Mouse (Mus musculus) bone marrow macrophage, adult 2 months (primary cell): ENCODE measurements around the gene Serpina1f. TPM values are rescaled to one million over a fixed set of nuclear protein-coding genes. Genes with fewer than 3 reads are reported as not detected.

Experiments
- H3K27ac ChIP-seq: 2 replicates; pipeline ENCODE4 v1.5.1; 2012; ENCODE audit warnings: low read depth, low read length; ENCODE audit not compliant: insufficient read depth
- H3K4me1 ChIP-seq: 2 replicates; pipeline ENCODE4 v1.6.1; 2012; ENCODE audit warnings: low read length; ENCODE audit not compliant: control insufficient read depth, insufficient read depth
- H3K4me3 ChIP-seq: 2 replicates; pipeline ENCODE4 v1.5.1; 2012; ENCODE audit warnings: mild to moderate bottlenecking, low read length, moderate library complexity; ENCODE audit not compliant: insufficient read depth
- CTCF ChIP-seq: IDR thresholded peaks from 2 replicates; pipeline ENCODE4 v1.5.1; 2012; ENCODE audit warnings: low read depth, mild to moderate bottlenecking, low read length, moderate library complexity
- POLR2A ChIP-seq: IDR thresholded peaks from 2 replicates; pipeline ENCODE4 v1.6.1; 2012; ENCODE audit warnings: mild to moderate bottlenecking, low read depth, low read length, borderline replicate concordance
- polyA plus RNA-seq: library from polyadenylated mRNA; stranded (reverse); fragments of >200 nt; gene quantifications from 2 replicates; pipeline ENCODE4 v1.2.4, GENCODE M21; 2012; ENCODE audit not compliant: missing spikeins, insufficient read depth, insufficient read length

Serpina1f gene
- polyA plus RNA-seq, 1 experiment = not detected

- no peaks in the 10 kb centered on the region for H3K4me1 ChIP-seq
- TF ChIP-seq POLR2A (no peak), CTCF (no peak)
- H3K27ac ChIP-seq = no peak overlapping the region
- no peak overlapping the region for H3K4me3 ChIP-seq
These were observed 50.7 kb downstream of the Serpina1f start for GRCm38 (mm10) chr12:103644601-103645000.

- no peak for TF ChIP-seq POLR2A
- TF ChIP-seq CTCF = no peak
- Histone ChIP-seq H3K4me1 (no peaks in the 10 kb centered on the region), H3K27ac (no peak overlapping the region), H3K4me3 (no peak overlapping the region)
These were observed 51.5 kb downstream of the Serpina1f start for GRCm38 (mm10) chr12:103643818-103644217.

GRCm38 (mm10) chr12:103643336-103643735, 52.0 kb downstream of the Serpina1f start:
- peak; percentile 46; the same call in 1 of the 2 replicates for TF ChIP-seq CTCF
- no peak for TF ChIP-seq POLR2A
- Histone ChIP-seq H3K27ac (no peak overlapping the region), H3K4me1 (no peaks in the 10 kb centered on the region), H3K4me3 (no peak overlapping the region)

Other genes with a start within 250 kb of the Serpina1f start
- gene Ifi27l2b, start 238.3 kb downstream of the Serpina1f start, polyA plus RNA-seq = not detected in 2 replicates
- gene Ppp4r4, start 163.2 kb downstream of the Serpina1f start, polyA plus RNA-seq = 0.49 TPM in 1 of 2 replicates, not detected in the other
- not detected in 2 replicates for gene Serpina10, start 64.1 kb downstream of the Serpina1f start, polyA plus RNA-seq
- not detected in 2 replicates for gene Serpina6, start 38.3 kb downstream of the Serpina1f start, polyA plus RNA-seq
- gene Serpina16, start 19.4 kb downstream of the Serpina1f start, polyA plus RNA-seq = not detected in 2 replicates
- not detected in 2 replicates for gene Serpina1d, start 78.1 kb upstream of the Serpina1f start, polyA plus RNA-seq
- gene Serpina1b, start 134.8 kb upstream of the Serpina1f start, polyA plus RNA-seq = not detected in 2 replicates
- gene Serpina1a, start 168.0 kb upstream of the Serpina1f start, polyA plus RNA-seq = not detected in 2 replicates
- gene Serpina1c, start 209.4 kb upstream of the Serpina1f start, polyA plus RNA-seq = not detected in 2 replicates